Mouse (Mus musculus) heart, embryonic 10.5 days (tissue): Measurements from ENCODE around the gene Plaa. TPM values are rescaled to one million over a fixed set of nuclear protein-coding genes. Genes with fewer than 3 reads are reported as not detected.
A peak's percentile ranks its signal among the peaks of the same experiment; 100 is the strongest.
"Not testable (repeated sequence)": the region's sequence is repeated elsewhere in the genome, so short reads cannot be mapped to it uniquely, and the experiment has no call there.

Experiments
- DNase-seq: peaks from one replicate; pipeline ENCODE4 v3.0.0-alpha.2; 2017; ENCODE audit warnings: low spot score
- H3K27ac ChIP-seq: fragments of 300-500 bp; sonication (generic); 2 replicates; pipeline ENCODE4 v1.5.1; 2016; ENCODE audit warnings: mild to moderate bottlenecking
- H3K27me3 ChIP-seq: fragments of 300-500 bp; sonication (generic); 2 replicates; pipeline ENCODE4 v1.6.1; 2016; ENCODE audit warnings: mild to moderate bottlenecking; ENCODE audit not compliant: poor library complexity, insufficient read depth, severe bottlenecking
- H3K36me3 ChIP-seq: fragments of 300-500 bp; sonication (generic); 2 replicates; pipeline ENCODE4 v1.6.1; 2016; ENCODE audit warnings: mild to moderate bottlenecking, moderate library complexity
- H3K4me1 ChIP-seq: fragments of 300-500 bp; sonication (generic); 2 replicates; pipeline ENCODE4 v1.6.1; 2016; ENCODE audit warnings: mild to moderate bottlenecking
- H3K4me3 ChIP-seq: fragments of 300-500 bp; sonication (generic); 2 replicates; pipeline ENCODE4 v1.5.1; 2016; ENCODE audit warnings: mild to moderate bottlenecking, moderate library complexity
- H3K9me3 ChIP-seq: fragments of 300-500 bp; sonication (generic); 2 replicates; pipeline ENCODE4 v1.6.1; 2016; ENCODE audit warnings: mild to moderate bottlenecking, moderate library complexity
- WGBS: fragments of 180-500 bp; shearing (Covaris S2); methylation state at CpG from one replicate; pipeline ENCODE4 v1.1.7; 2016; 5-methylcytosine and 5-hydroxymethylcytosine counted together
- polyA plus RNA-seq: library from polyadenylated mRNA; unstranded; fragments of >200 nt; fragmentation: Nextera tagmentation; extraction: Ambion mirVana; gene quantifications from 2 replicates; pipeline ENCODE4 v1.2.1, GENCODE M21; 2016

Gene Plaa
- polyA plus RNA-seq, result 76.2 and 80.7 TPM in 2 replicates

DNA sequence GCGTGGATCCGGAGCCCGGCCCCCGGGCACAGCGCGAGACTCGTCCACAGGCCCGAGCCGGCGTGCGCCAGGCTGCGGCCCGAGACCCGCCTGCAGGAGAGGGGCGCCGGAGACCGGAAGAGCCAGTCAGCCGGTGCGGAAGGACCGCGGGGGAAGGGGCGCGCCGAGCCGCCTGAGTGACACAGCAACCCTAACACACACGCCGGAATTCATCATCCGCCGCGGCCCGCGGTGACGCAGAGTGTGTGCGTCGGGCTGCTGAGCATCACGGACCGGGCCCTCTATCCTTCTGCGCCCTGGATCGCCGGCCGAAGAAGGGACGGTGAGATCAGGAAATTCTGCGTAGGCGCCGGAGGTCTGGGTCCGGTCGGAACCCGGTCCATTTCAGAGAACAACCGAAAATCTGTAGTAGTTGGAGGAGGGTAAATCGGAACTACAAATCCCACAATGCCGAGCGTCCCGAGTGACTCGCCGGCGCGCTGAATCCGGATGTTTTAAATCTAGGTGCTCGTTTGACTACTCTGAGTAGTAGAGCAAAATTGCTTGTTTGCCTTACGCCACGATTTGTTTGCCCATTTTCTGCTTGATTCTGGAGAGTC lies at the start of gene Plaa:
Gene Plaa (minus strand): TSS at position 214 of the 599 bp plus-strand sequence.
- WGBS, result under 1% methylated on average over 61 of the region's 61 CpGs
- Histone ChIP-seq H3K27me3 (no peaks in the 10 kb centered on the region), H3K36me3 (no peaks in the 10 kb centered on the region), H3K27ac (peak within 1 kb of the TSS; percentile 97), H3K9me3 (no peaks in the 10 kb centered on the region), H3K4me1 (no peaks in the 10 kb centered on the region), H3K4me3 (peak within 1 kb of the TSS; percentile 98)
- peak; percentile 96 for DNase-seq

DNA sequence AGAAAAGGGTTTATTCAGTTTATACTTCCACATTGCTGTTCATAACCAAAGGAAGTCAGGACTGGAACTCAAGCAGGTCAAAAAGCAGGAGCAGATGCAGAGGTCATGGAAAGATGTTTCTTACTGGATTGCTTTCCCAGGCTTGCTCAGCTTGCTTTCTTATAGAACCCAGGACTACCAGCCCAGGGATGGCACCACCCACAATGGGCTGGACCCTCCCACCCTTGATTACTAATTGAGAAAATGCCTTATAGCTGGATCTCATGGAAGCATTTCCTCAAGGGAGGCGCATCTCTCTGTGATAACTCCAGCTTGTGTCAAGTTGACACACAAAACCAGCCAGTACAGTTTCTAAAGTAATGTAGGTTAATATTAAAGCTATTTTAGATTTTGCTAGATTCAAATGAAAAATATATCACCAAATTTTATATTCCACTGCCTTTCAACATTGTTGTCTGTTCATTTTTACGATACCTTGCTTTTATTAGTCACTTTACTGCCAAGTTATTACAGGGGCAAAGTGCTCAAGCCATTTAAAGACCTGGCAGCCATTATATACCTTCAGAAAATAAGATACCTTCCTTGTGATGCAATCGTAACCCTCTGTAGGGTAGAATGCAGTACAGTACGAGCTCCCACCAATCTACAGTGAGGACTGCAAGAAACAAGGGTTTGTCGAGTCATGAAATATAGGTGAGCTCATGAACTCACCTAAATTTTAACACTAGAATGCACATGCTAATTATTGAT lies 47.6 kb upstream of the Plaa start:
- not testable (repeated sequence) for DNase-seq, H3K27me3 ChIP-seq, H3K4me1 ChIP-seq, H3K4me3 ChIP-seq, H3K9me3 ChIP-seq, H3K27ac ChIP-seq
- H3K36me3 ChIP-seq, result peaks cover 14% of the 10 kb centered on the region
- 80% methylated on average over 5 of the region's 5 CpGs for WGBS

DNA sequence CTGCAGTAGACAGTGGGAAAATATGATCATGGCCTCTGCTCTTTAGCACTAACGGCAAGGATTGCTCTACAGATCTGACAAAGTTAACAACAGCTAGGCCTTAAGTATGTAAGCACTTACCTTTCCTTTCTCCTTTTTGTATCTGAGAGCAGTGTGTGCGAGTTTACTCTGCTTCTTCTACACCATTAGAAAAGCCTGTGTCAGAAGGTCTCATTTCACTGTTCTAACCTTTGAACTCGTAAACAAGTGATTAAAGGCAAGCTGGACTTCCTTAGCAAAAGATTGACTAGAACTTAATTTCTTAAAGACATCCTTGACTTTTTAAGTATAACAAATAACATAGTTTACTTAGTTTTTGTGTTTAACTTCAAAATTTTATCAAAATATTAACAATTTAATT lies 46.9 kb upstream of the Plaa start, which contains the start of gene Lrrc19:
Gene Lrrc19 (minus strand): TSS at position 225 of the 400 bp plus-strand sequence.
- no peak for DNase-seq
- H3K4me3 ChIP-seq, result no peak within 1 kb of the TSS
- H3K36me3 ChIP-seq, result peaks cover 7% of the 10 kb centered on the region; the same call in 1 of the 2 replicates
- H3K9me3 ChIP-seq, result no peaks in the 10 kb centered on the region
- no peaks in the 10 kb centered on the region for H3K27me3 ChIP-seq
- no peaks in the 10 kb centered on the region for H3K4me1 ChIP-seq
- WGBS, result 85% methylated on average over 3 of the region's 3 CpGs
- no peak within 1 kb of the TSS for H3K27ac ChIP-seq

DNA sequence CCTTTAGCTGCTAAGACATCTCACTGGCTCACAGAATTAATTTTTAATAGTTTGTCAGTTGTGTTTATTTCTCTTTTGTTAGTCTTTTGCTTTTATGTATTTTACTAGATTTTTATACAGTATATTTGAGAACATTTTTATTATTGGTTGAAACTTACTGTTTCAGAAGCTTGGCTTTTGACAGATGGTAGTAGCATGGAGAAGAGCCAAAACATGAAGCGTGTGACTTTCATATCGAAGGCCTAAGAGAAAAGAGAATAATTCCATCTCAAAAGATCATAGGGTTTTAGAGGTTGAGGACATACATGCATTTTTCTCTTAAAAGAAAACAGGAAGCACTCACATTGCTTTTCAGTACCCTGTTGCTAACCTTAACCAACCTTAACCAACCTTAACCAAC lies 40.1 kb upstream of the Plaa start:
- H3K27ac ChIP-seq, result no peak overlapping the region
- WGBS, result 92% methylated on average over 2 of the region's 2 CpGs

DNA sequence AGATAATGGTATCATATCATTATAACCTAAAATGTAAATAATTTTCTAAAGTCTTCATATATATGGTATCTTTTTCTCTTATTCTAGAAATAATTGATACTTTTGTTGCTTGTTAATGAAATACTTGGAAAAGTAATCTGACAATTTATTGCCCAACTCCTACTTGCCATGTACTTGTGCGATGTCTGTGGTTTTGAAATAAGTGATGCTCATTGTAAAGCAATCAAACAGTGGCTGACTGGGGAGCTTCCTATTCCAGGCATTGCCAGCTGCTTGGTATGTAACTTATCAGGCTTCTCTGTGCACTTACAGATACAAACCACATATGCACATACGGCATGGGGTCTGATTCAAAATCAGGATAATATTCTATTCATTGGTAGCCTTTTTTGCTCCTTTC lies 17.0 kb upstream of the Plaa start:
- peaks cover 3% of the 10 kb centered on the region; the same call in 1 of the 2 replicates for H3K36me3 ChIP-seq
- no peaks in the 10 kb centered on the region for H3K27me3 ChIP-seq
- H3K4me1 ChIP-seq, result no peaks in the 10 kb centered on the region; the same call in 1 of the 2 replicates
- no peak for DNase-seq
- H3K4me3 ChIP-seq, result no peak overlapping the region
- no peaks in the 10 kb centered on the region for H3K9me3 ChIP-seq
- 81% methylated on average over 2 of the region's 2 CpGs for WGBS
- no peak overlapping the region for H3K27ac ChIP-seq

More for the DNA sequence above, 40.1 kb upstream of the Plaa start:
- Histone ChIP-seq H3K4me3 (no peak overlapping the region), H3K27me3 (no peaks in the 10 kb centered on the region), H3K4me1 (no peaks in the 10 kb centered on the region), H3K36me3 (no peaks in the 10 kb centered on the region), H3K9me3 (no peaks in the 10 kb centered on the region)
- no peak for DNase-seq

DNA sequence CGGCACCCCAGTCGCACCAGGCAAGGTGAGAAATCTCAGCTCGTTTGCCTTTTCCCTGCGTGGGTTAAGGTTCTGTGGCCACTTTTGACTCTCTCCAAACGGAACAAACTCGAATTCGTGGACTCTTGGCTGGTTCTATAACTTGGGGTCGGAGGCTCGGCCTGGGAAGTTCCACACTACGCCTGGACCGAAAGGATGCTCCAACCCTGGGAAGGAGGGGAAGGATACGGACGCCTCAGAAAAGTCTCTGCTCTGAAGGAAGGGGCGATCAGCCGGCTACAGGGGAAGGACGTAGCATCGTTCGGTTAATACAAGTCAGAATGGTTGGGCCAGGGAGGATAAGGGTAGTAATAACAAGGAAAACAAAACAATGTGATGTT lies 11.6 kb upstream of the Plaa start:
- DNase-seq, result peak; percentile 77
- peaks cover 4% of the 10 kb centered on the region; the same call in 1 of the 2 replicates for H3K4me1 ChIP-seq
- 2% methylated on average over 18 of the region's 18 CpGs for WGBS
- H3K27ac ChIP-seq, result peak overlapping the region; percentile 81
- no peaks in the 10 kb centered on the region for H3K9me3 ChIP-seq
- no peaks in the 10 kb centered on the region for H3K27me3 ChIP-seq
- peak overlapping the region; percentile 78 for H3K4me3 ChIP-seq
- H3K36me3 ChIP-seq, result no peaks in the 10 kb centered on the region

DNA sequence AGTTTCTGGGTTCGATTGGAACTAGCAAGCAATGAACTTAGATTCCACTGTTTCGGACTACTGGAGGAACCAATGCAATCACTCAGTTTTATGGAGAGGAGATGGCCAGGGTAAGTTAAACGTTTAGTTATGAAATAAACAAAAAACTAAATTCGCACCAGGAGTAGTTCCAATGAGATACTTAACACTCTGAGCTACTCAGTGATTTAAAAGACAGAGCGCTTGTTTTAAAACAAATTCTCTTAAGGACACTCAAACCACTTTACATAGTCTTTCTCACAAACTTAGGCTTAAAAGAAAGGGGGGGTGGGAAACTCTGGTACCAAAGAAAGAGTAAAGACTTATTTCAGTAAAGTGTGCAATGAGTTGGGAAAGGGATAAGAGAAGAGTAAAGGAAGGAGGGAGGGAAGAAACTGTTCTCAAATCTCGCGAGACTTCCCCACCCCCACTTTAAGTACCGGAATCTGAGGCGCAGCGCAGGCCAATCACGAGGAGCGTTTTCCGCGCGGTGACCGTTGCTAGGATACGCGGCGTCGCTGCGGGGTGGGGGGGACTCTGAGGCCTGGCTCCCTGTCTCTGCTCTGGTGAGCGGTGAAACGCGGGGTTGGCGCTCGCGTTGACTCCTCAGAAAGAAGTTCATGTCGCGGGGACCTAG lies 11.1 kb upstream of the Plaa start, which contains the start of gene Ift74:
Gene Ift74 (plus strand): TSS at position 520 of the 655 bp plus-strand sequence.
- Histone ChIP-seq H3K4me1 (peaks cover 4% of the 10 kb centered on the region; the same call in 1 of the 2 replicates), H3K27me3 (no peaks in the 10 kb centered on the region), H3K27ac (peak within 1 kb of the TSS; percentile 81), H3K9me3 (no peaks in the 10 kb centered on the region), H3K4me3 (peak within 1 kb of the TSS; percentile 78), H3K36me3 (no peaks in the 10 kb centered on the region)
- WGBS, result 3% methylated on average over 29 of the region's 29 CpGs
- DNase-seq, result peak; percentile 97

DNA sequence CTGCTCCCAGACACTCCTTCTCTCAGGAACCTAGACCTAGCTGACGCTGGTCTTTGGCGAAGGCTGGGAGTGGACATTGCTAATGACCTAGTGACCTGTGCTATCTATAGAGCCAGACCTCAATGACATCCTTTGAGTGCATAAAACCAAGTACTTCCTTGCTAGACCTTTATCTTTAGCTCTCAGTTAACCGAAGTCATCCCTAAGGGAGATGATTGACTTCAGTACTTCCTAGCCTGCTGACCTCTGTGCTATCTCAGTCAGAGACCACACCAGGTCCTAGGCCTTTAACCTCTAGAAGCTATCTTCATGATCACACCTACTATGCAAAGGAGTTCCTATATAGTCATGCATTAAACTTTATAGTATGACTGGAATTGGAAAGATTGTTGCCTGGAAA lies 7.3 kb upstream of the Plaa start:
- Histone ChIP-seq H3K36me3 (no peaks in the 10 kb centered on the region), H3K27me3 (no peaks in the 10 kb centered on the region), H3K4me1 (peaks cover 4% of the 10 kb centered on the region; the same call in 1 of the 2 replicates), H3K27ac (no peak overlapping the region), H3K9me3 (no peaks in the 10 kb centered on the region), H3K4me3 (no peak overlapping the region)
- WGBS, result 40% methylated on average over 3 of the region's 3 CpGs
- no peak for DNase-seq

DNA sequence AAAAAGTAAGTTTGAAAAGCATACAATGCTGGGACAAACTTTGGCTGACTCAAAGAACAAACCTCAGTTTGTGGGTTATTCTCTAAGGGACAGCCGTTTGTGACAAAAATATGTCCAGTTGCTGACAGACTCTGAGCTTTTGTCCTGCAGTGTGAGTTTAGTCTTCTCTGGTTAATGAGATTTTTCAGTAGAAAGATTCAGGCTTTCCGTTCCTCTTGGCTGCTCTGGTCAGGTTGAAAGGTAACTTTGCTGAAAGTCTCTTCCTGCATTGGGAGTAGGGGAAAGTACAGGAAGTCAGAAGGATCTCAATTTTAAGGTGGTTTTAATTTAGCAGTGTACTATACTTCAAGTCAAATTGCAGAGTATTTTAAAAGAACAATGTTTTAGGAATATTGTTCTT lies 2.5 kb upstream of the Plaa start:
- Histone ChIP-seq H3K4me1 (no peaks in the 10 kb centered on the region), H3K9me3 (no peaks in the 10 kb centered on the region), H3K27ac (no peak overlapping the region), H3K27me3 (no peaks in the 10 kb centered on the region), H3K36me3 (no peaks in the 10 kb centered on the region), H3K4me3 (no peak overlapping the region)
- no peak for DNase-seq
- WGBS, result 87% methylated on average over 2 of the region's 2 CpGs

DNA sequence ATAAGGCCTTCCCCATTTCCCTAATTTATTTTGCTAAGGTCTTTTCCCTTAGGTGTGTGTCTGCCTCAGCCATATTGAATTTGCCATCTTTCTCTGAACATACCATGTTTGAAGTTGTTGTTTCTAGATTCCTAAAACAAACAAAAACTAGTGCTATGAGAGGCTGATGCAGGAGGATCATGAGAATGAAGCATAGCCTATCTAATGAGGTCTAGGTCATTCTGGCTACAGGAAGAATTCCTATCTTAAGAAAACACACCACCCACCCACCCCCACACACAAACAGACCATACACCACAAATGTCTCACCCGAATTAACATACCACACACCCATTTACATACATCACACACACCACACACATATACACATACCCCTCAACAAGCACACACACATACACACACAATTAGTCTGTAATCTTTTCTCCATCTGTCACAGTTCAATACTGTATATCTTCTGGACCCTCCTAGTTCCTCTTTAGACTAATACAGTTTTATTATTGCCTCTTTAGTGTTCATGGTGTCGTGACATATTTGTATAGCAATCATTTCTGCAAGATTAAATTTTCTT lies 1.5 kb upstream of the Plaa start:
- no peaks in the 10 kb centered on the region for H3K9me3 ChIP-seq
- WGBS, result 88% methylated on average over 2 of the region's 2 CpGs
- H3K27me3 ChIP-seq, result no peaks in the 10 kb centered on the region
- no peak for DNase-seq
- no peak overlapping the region for H3K27ac ChIP-seq
- no peaks in the 10 kb centered on the region for H3K36me3 ChIP-seq
- H3K4me1 ChIP-seq, result no peaks in the 10 kb centered on the region
- H3K4me3 ChIP-seq, result no peak overlapping the region; the same call in 1 of the 2 replicates

DNA sequence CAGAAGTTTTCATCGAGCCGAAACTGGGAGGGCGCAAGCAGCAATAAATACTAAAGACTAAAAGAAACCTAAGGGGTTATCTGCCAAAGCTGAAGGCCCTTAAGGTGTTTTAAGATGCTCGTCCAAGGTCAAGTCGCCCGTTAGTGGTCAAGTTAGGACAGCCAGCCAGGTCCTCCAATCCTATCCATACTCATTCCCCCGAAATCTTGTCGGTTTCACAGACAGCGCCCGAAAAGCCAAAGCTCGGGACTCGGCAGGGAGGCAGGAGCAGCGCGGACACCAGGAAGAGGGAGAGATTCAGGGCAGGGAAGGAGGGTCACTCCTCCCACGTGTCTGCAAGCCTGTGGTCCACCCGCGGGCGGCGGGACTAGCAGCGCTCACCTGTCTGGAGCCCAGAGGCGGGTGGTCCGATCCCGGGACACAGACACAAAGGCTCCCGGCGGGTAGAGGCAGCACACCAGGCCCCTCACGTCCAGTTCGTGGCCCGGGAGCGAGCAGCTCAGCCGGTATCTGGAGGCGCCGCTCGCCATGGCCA lies 481 bp downstream of the Plaa start:
- 1% methylated on average over 32 of the region's 33 CpGs for WGBS
- peak overlapping the region; percentile 98 for H3K4me3 ChIP-seq
- peak; percentile 87 for DNase-seq
- no peaks in the 10 kb centered on the region for H3K4me1 ChIP-seq
- H3K27ac ChIP-seq, result peak overlapping the region; percentile 97
- H3K9me3 ChIP-seq, result no peaks in the 10 kb centered on the region
- H3K27me3 ChIP-seq, result no peaks in the 10 kb centered on the region
- no peaks in the 10 kb centered on the region for H3K36me3 ChIP-seq

DNA sequence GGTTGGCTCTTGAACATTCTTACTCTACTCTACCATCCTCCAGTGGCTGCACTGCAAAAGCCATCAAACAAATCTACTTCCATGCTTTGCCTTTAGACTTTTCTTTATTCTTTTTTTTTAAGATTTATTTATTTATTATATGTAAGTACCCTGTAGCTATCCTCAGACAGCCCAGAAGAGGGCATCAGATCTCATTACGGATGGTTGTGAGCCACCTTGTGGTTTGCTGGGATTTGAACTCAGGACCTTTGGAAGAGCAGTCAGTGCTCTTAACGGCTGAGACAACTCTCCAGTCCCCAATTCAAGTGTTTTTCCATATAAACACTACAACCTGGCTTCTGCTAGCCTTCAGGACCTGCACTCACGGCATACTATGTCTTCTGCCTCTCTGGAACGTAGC lies 1.6 kb downstream of the Plaa start:
- no peaks in the 10 kb centered on the region for H3K4me1 ChIP-seq
- no peak for DNase-seq
- H3K27ac ChIP-seq, result no peak overlapping the region
- H3K4me3 ChIP-seq, result peak overlapping the region; percentile 98
- no peaks in the 10 kb centered on the region for H3K9me3 ChIP-seq
- H3K36me3 ChIP-seq, result no peaks in the 10 kb centered on the region
- WGBS, result 91% methylated on average over 4 of the region's 4 CpGs
- H3K27me3 ChIP-seq, result no peaks in the 10 kb centered on the region
